ENCODE assay signal across 9 mouse cellular contexts in the genomic region with DNA sequence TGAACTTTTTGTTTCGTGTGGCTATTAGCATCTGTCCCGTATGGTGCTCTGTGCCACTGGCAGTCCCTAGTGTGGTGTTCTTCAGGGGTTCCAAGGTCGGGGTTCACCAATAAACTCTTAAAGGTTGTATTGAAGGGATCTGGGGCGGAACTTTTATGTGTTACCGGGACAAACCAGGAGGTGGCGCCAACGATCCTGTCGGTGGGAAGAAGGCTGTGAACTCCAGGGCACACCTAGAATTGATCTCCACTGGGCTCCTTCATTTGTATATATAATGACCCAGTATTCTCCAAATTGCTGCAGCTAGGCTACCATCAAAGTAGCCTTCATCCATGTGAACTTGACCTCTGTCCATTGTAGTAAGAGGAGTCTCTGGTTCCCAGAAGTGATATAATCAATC. TPM values are rescaled to one million over a fixed set of nuclear protein-coding genes. Genes with fewer than 3 reads are reported as not detected.
DNase-seq lines count a peak whose midpoint lies in the region; ATAC-seq and TF ChIP-seq lines count a peak whose summit lies in the region.
"Had no signal": no experiment of that assay in that cellular context is flagged by ENCODE, and none has a peak within 500 bp of the region (broad histone marks: within the 10 kb centered on the region; RNA-seq: fewer than 3 reads in every experiment).

No protein-coding gene starts in this region.

- intact Hi-C loops in heart, postnatal 36 days (cut with DNase I): loop anchor here (1.0 kb wide), 1 partner anchor 52 kb away; no protein-coding TSS in a partner anchor

- H3K27me3 ChIP-seq in forebrain, embryonic 10.5 days (ENCODE audit: poor library complexity, severe bottlenecking): peaks cover 35% of the 10 kb centered on the region; the same call in 1 of the 2 replicates
- peaks cover 32% of the 10 kb centered on the region for H3K27me3 ChIP-seq in forebrain, embryonic 13.5 days
- peaks cover 20% of the 10 kb centered on the region for H3K27me3 ChIP-seq in liver, embryonic 13.5 days
- H3K27me3 ChIP-seq: stomach, embryonic 15.5 days had no signal

- no peak for ATAC-seq in forebrain, embryonic 13.5 days
- ATAC-seq in liver, embryonic 13.5 days (ENCODE audit: low read depth): no peak

- no peak overlapping the region for H3K9ac ChIP-seq in forebrain, embryonic 13.5 days
- no peak overlapping the region for H3K9ac ChIP-seq in liver, embryonic 13.5 days
- H3K9ac ChIP-seq: stomach, embryonic 15.5 days had no signal

- peaks cover 21% of the 10 kb centered on the region; the same call in 1 of the 2 replicates for H3K4me1 ChIP-seq in forebrain, embryonic 10.5 days
- 0 out of 2 replicates have a peak, but pooled peaks cover 3% of the 10 kb centered on the region for H3K4me1 ChIP-seq in forebrain, embryonic 13.5 days
- no peaks in the 10 kb centered on the region for H3K4me1 ChIP-seq in cortical plate, adult 2 months (ENCODE audit: control insufficient read depth, insufficient read depth, low read length)
- peaks cover 6% of the 10 kb centered on the region; the same call in 1 of the 2 replicates for H3K4me1 ChIP-seq in liver, embryonic 13.5 days (replicated peaks)
- H3K4me1 ChIP-seq: stomach, embryonic 15.5 days had no signal

- WGBS in forebrain, embryonic 10.5 days: 15% methylated on average over 8 of the region's 8 CpGs
- 15% methylated on average over 8 of the region's 8 CpGs for WGBS in forebrain, embryonic 13.5 days
- WGBS in liver, embryonic 13.5 days (ENCODE audit: insufficient replicate concordance): 6% methylated on average over 8 of the region's 8 CpGs

- H3K4me3 ChIP-seq in forebrain, embryonic 10.5 days: no peak overlapping the region
- H3K4me3 ChIP-seq in forebrain, embryonic 13.5 days: no peak overlapping the region
- H3K4me3 ChIP-seq in cortical plate, adult 2 months (ENCODE audit: insufficient read depth, low read length): no peak overlapping the region
- H3K4me3 ChIP-seq in liver, embryonic 13.5 days (replicated peaks): no peak overlapping the region
- H3K4me3 ChIP-seq: stomach, embryonic 15.5 days had no signal

- H3K36me3 ChIP-seq in forebrain, embryonic 10.5 days (replicated peaks): no peaks in the 10 kb centered on the region
- no peaks in the 10 kb centered on the region for H3K36me3 ChIP-seq in forebrain, embryonic 13.5 days (ENCODE audit: poor library complexity, severe bottlenecking)
- H3K36me3 ChIP-seq in liver, embryonic 13.5 days: no peaks in the 10 kb centered on the region
- H3K36me3 ChIP-seq: stomach, embryonic 15.5 days had no signal

- TF ChIP-seq POLR2A in cortical plate, adult 2 months (IDR thresholded peaks at IDR 0.05; ENCODE audit: extremely low read depth, insufficient read depth, low read length): no peak

- H3K9me3 ChIP-seq in forebrain, embryonic 10.5 days: no peaks in the 10 kb centered on the region
- no peaks in the 10 kb centered on the region for H3K9me3 ChIP-seq in forebrain, embryonic 13.5 days (replicated peaks)
- no peaks in the 10 kb centered on the region for H3K9me3 ChIP-seq in liver, embryonic 13.5 days (replicated peaks)
- H3K9me3 ChIP-seq: stomach, embryonic 15.5 days had no signal

- TF ChIP-seq CTCF in cortical plate, adult 2 months (IDR thresholded peaks at IDR 0.05; ENCODE audit: extremely low read depth, insufficient read depth, low read length): peak; percentile 64

- no peak overlapping the region for H3K4me2 ChIP-seq in forebrain, embryonic 13.5 days
- H3K4me2 ChIP-seq in liver, embryonic 13.5 days: no peak overlapping the region
- H3K4me2 ChIP-seq: stomach, embryonic 15.5 days had no signal

- no peak overlapping the region for H3K27ac ChIP-seq in forebrain, embryonic 10.5 days
- no peak overlapping the region for H3K27ac ChIP-seq in forebrain, embryonic 13.5 days
- no peak overlapping the region for H3K27ac ChIP-seq in cortical plate, adult 2 months (ENCODE audit: insufficient read depth, low read length)
- H3K27ac ChIP-seq in liver, embryonic 13.5 days: no peak overlapping the region
- H3K27ac ChIP-seq: stomach, embryonic 15.5 days had no signal

- peak; percentile 63 for DNase-seq in forebrain, embryonic 10.5 days (ENCODE audit: extremely low spot score, low spot score)
- peak; percentile 72 for DNase-seq in urinary bladder, postnatal 25 days (ENCODE audit: low spot score)
- DNase-seq in urinary bladder, postnatal 10 days (ENCODE audit: low spot score): no peak
- peak; percentile 60 to 80 for DNase-seq in heart, postnatal 36 days
- peak; percentile 53 for DNase-seq in liver, embryonic 13.5 days
- DNase-seq in right cerebral cortex, postnatal 4 days: peak; percentile 69

RNA-seq across cellular contexts. Expression of gene Npffr1, which starts 10.6 kb away (rescaled TPM):
- 0.05 and 0.07 TPM in 2 replicates for polyA plus RNA-seq in forebrain, embryonic 10.5 days (2016; fragmentation: Nextera tagmentation; extraction: Ambion mirVana)
- polyA plus RNA-seq in forebrain, embryonic 13.5 days (2015; fragmentation: Nextera tagmentation; extraction: Ambion mirVana): 0.24 and 0.36 TPM in 2 replicates
- 0.35 and 0.57 TPM in 2 replicates for polyA plus RNA-seq in cortical plate, adult 2 months (2012; rRNA removed)
- not detected for total RNA-seq in heart, postnatal 36 days (2021)
- polyA plus RNA-seq in liver, embryonic 13.5 days (2015; fragmentation: Nextera tagmentation; extraction: Ambion mirVana): 0.02 TPM in 1 of 2 replicates, not detected in the other

RNA-seq across cellular contexts. Expression of gene Ppa1, which starts 42.5 kb away (rescaled TPM):
- polyA plus RNA-seq in forebrain, embryonic 10.5 days (2016; fragmentation: Nextera tagmentation; extraction: Ambion mirVana): 392 and 395 TPM in 2 replicates
- polyA plus RNA-seq in forebrain, embryonic 13.5 days (2015; fragmentation: Nextera tagmentation; extraction: Ambion mirVana): 285 and 287 TPM in 2 replicates
- 98.7 and 108 TPM in 2 replicates for polyA plus RNA-seq in cortical plate, adult 2 months (2012; rRNA removed)
- 10 to 100 TPM; 65.3 to 70.5 TPM for total RNA-seq in heart, postnatal 36 days (2021)
- polyA plus RNA-seq in liver, embryonic 13.5 days (2015; fragmentation: Nextera tagmentation; extraction: Ambion mirVana): 140 and 158 TPM in 2 replicates
